Mouse (Mus musculus) liver, postnatal 0 days (tissue): ENCODE measurements around the gene Bbx.

Source experiments
- CTCF ChIP-seq: sonication (generic); IDR thresholded peaks from 2 replicates; pipeline ENCODE4 v1.5.1; 2016; ENCODE audit warnings: antibody characterized with exemption, low read depth
- EP300 ChIP-seq: IDR thresholded peaks from 2 replicates; pipeline ENCODE4 v1.6.1; 2016; ENCODE audit warnings: antibody characterized with exemption, low read depth, mild to moderate bottlenecking

GRCm38 (mm10) chr16:50220734-50221501, 211.3 kb downstream of the Bbx start:
- no peak for TF ChIP-seq CTCF
- TF ChIP-seq EP300, result no peak
